Mouse (Mus musculus): Measurements from ENCODE around the gene Cct7.

DNA sequence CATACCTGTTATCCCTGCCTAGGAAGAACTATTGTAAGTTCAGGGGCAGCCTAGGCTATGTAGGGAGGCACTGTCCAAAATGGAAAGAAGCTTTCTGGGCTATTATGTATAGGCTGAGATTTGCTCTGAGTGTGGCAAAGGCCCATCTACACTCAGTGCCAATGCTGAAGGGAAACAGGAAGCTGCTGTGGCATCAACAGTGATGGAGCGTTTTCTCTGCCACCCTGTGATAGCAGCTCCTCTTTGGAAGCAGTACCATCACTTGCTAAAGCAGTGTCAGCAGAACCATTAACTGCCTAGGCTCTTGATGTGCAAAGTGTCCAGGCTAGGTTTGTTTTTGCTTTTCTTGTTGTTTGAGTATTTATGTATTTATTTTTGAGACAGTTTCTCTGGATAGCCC, 15.1 kb upstream of the Cct7 start:
- TF ChIP-seq CTCF (IDR thresholded peaks at IDR 0.05; ENCODE audit: borderline replicate concordance, insufficient read depth, low read depth, low read length), result no peak
- no peak for TF ChIP-seq POLR2A (IDR thresholded peaks at IDR 0.05; ENCODE audit: borderline replicate concordance, insufficient read depth, low read length)

Measured in cerebellum, adult 2 months (tissue).